Comparison of ENCODE assay signal across 25 mouse cellular contexts in the genomic region with DNA sequence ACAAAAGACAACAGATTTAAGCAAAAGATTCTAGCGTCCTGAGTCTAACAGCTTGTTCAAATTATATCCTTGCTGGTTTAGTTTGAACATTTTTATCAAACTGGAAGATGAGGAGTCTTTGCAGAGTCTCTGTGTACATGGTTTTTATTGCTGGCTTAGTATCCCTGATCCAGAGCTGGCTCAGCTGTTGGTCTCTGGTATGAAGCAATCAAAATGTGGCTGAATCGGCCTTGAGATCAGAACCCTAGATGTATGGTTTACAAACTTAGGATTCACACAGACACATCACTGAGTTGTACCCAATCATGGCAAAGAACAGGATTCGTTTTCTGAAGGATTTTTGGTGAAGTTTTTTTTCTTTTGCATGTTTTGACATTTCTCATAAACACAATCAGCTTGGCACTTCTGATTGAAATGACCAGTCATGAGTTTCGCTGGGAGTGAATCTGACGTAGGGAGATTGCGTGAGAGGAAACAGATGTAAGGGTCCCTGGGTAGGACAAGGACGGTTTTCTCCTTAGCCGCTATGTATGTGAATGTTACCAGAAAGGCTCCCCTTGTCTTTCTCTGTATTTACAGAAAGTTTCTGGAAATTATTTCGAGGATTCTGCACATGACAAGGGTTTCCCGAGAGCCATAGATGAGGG.
DNase-seq lines count a peak whose midpoint lies in the region; ATAC-seq and TF ChIP-seq lines count a peak whose summit lies in the region.
"Had no signal": no experiment of that assay in that cellular context is flagged by ENCODE, and none has a peak within 500 bp of the region (broad histone marks: within the 10 kb centered on the region; RNA-seq: fewer than 3 reads in every experiment).

No protein-coding gene starts in this region.

- peak; percentile 10 for DNase-seq in forebrain, embryonic 11.5 days (ENCODE audit: low spot score)
- DNase-seq in lung, embryonic 14.5 days = peak; percentile 66
- DNase-seq in lung, postnatal 4 days = no peak
- peak; percentile 58 for DNase-seq in lung, postnatal 0 days (ENCODE audit: low spot score)
- no peak for DNase-seq in lung, postnatal 14 days
- no peak for DNase-seq in stomach, postnatal 0 days (ENCODE audit: low spot score)
- DNase-seq in frontal cortex, postnatal 36 days (ENCODE audit: low spot score in 2 of 2) = no peak
- DNase-seq: adrenal gland, postnatal 10 days; adrenal gland, postnatal 36 days; B cell, adult 2 months; cerebellum, adult 18-20 months; cerebellum, adult 9-10 months; cerebellum, postnatal 25 days; gastrocnemius, postnatal 14 days; heart, adult 2 months had no signal

- no peak overlapping the region for H3K9ac ChIP-seq in forebrain, embryonic 11.5 days (ENCODE audit: low read length)
- H3K9ac ChIP-seq in forebrain, embryonic 15.5 days (replicated peaks) = no peak overlapping the region
- no peak overlapping the region for H3K9ac ChIP-seq in lung, embryonic 14.5 days
- no peak overlapping the region for H3K9ac ChIP-seq in lung, postnatal 0 days (replicated peaks; ENCODE audit: low read depth)
- H3K9ac ChIP-seq in stomach, postnatal 0 days (ENCODE audit: low read length) = no peak overlapping the region
- H3K9ac ChIP-seq: embryonic facial prominence, embryonic 13.5 days; hindbrain, embryonic 12.5 days; hindbrain, embryonic 15.5 days had no signal

- ATAC-seq in forebrain, embryonic 11.5 days (replicated peaks; ENCODE audit: low FRiP score) = no peak
- ATAC-seq in forebrain, embryonic 15.5 days (replicated peaks) = no peak
- ATAC-seq in lung, embryonic 14.5 days (ENCODE audit: insufficient read depth) = peak; percentile 70
- ATAC-seq in lung, postnatal 0 days = peak; percentile 72
- no peak for ATAC-seq in stomach, postnatal 0 days (ENCODE audit: low FRiP score, low TSS enrichment)
- ATAC-seq: forebrain, embryonic 14.5 days; Patski had no signal

- H3K4me1 ChIP-seq in forebrain, embryonic 11.5 days (replicated peaks; ENCODE audit: control insufficient read depth, insufficient read depth, low read length) = no peaks in the 10 kb centered on the region
- no peaks in the 10 kb centered on the region for H3K4me1 ChIP-seq in forebrain, embryonic 15.5 days
- no peaks in the 10 kb centered on the region; the same call in 1 of the 2 replicates for H3K4me1 ChIP-seq in lung, embryonic 14.5 days (ENCODE audit: insufficient read depth)
- no peaks in the 10 kb centered on the region for H3K4me1 ChIP-seq in lung, postnatal 0 days (ENCODE audit: insufficient read depth, low read depth, low read length)
- no peaks in the 10 kb centered on the region for H3K4me1 ChIP-seq in stomach, postnatal 0 days (replicated peaks; ENCODE audit: control insufficient read depth, insufficient read depth)

- H3K9me3 ChIP-seq in forebrain, embryonic 11.5 days (ENCODE audit: control insufficient read depth, low read length) = no peaks in the 10 kb centered on the region
- no peaks in the 10 kb centered on the region for H3K9me3 ChIP-seq in forebrain, embryonic 15.5 days
- no peaks in the 10 kb centered on the region for H3K9me3 ChIP-seq in lung, embryonic 14.5 days (ENCODE audit: low read depth, low read length)
- H3K9me3 ChIP-seq in lung, postnatal 0 days (ENCODE audit: low read length) = no peaks in the 10 kb centered on the region
- H3K9me3 ChIP-seq in stomach, postnatal 0 days (ENCODE audit: control insufficient read depth, low read length) = no peaks in the 10 kb centered on the region
- H3K9me3 ChIP-seq: embryonic facial prominence, embryonic 13.5 days; forebrain, embryonic 10.5 days; heart, embryonic 10.5 days; hindbrain, embryonic 12.5 days; hindbrain, embryonic 15.5 days had no signal

- no peak for TF ChIP-seq CTCF in lung, embryonic 14.5 days (IDR thresholded peaks at IDR 0.05; ENCODE audit: low read depth)
- no peak for TF ChIP-seq CTCF in lung, postnatal 0 days (IDR thresholded peaks at IDR 0.05)
- TF ChIP-seq CTCF in stomach, postnatal 0 days (IDR thresholded peaks at IDR 0.05; ENCODE audit: low read depth) = no peak

- 0 out of 2 replicates have a peak, but pooled peaks have one; percentile 13 for TF ChIP-seq EP300 in lung, postnatal 0 days (IDR thresholded peaks at IDR 0.05)
- no peak for TF ChIP-seq EP300 in stomach, postnatal 0 days (optimal IDR thresholded peaks at IDR 0.05)

- H3K27me3 ChIP-seq in forebrain, embryonic 11.5 days (ENCODE audit: control insufficient read depth, insufficient read depth, low read length) = no peaks in the 10 kb centered on the region
- H3K27me3 ChIP-seq in forebrain, embryonic 15.5 days = no peaks in the 10 kb centered on the region
- H3K27me3 ChIP-seq in lung, embryonic 14.5 days (ENCODE audit: insufficient read depth, low read length) = no peaks in the 10 kb centered on the region
- H3K27me3 ChIP-seq in lung, postnatal 0 days (replicated peaks; ENCODE audit: insufficient read depth, low read length) = no peaks in the 10 kb centered on the region
- no peaks in the 10 kb centered on the region for H3K27me3 ChIP-seq in stomach, postnatal 0 days (ENCODE audit: control insufficient read depth, insufficient read depth, low read length)
- H3K27me3 ChIP-seq: CH12.LX; embryonic facial prominence, embryonic 13.5 days; hindbrain, embryonic 12.5 days; hindbrain, embryonic 15.5 days; Patski had no signal

- H3K4me2 ChIP-seq in forebrain, embryonic 11.5 days (ENCODE audit: low read depth, low read length, severe bottlenecking) = no peak overlapping the region
- no peak overlapping the region for H3K4me2 ChIP-seq in forebrain, embryonic 15.5 days (replicated peaks)
- H3K4me2 ChIP-seq in lung, embryonic 14.5 days = no peak overlapping the region
- no peak overlapping the region for H3K4me2 ChIP-seq in lung, postnatal 0 days (replicated peaks; ENCODE audit: low read depth, low read length)
- H3K4me2 ChIP-seq in stomach, postnatal 0 days (replicated peaks; ENCODE audit: low read depth) = no peak overlapping the region
- H3K4me2 ChIP-seq: embryonic facial prominence, embryonic 13.5 days; hindbrain, embryonic 12.5 days; hindbrain, embryonic 15.5 days had no signal

- no peak overlapping the region for H3K4me3 ChIP-seq in forebrain, embryonic 11.5 days (ENCODE audit: low read depth, low read length)
- H3K4me3 ChIP-seq in forebrain, embryonic 15.5 days = no peak overlapping the region
- H3K4me3 ChIP-seq in lung, embryonic 14.5 days (ENCODE audit: low read depth, low read length) = no peak overlapping the region
- H3K4me3 ChIP-seq in lung, postnatal 0 days (ENCODE audit: low read depth, low read length) = no peak overlapping the region
- H3K4me3 ChIP-seq in stomach, postnatal 0 days (ENCODE audit: low read depth, low read length) = no peak overlapping the region
- H3K4me3 ChIP-seq: embryonic facial prominence, embryonic 13.5 days; forebrain, embryonic 10.5 days; heart, adult 2 months; heart, embryonic 10.5 days; hindbrain, embryonic 12.5 days; hindbrain, embryonic 15.5 days had no signal

- no peak overlapping the region for H3K27ac ChIP-seq in forebrain, embryonic 11.5 days (ENCODE audit: low read depth, low read length)
- no peak overlapping the region for H3K27ac ChIP-seq in forebrain, embryonic 15.5 days (replicated peaks)
- no peak overlapping the region for H3K27ac ChIP-seq in lung, embryonic 14.5 days (ENCODE audit: low read depth)
- no peak overlapping the region for H3K27ac ChIP-seq in lung, postnatal 0 days (ENCODE audit: low read length)
- H3K27ac ChIP-seq in stomach, postnatal 0 days (replicated peaks) = peak overlapping the region; percentile 40; the same call in 1 of the 2 replicates
- H3K27ac ChIP-seq: embryonic facial prominence, embryonic 13.5 days; forebrain, embryonic 10.5 days; heart, adult 2 months; heart, embryonic 10.5 days; hindbrain, embryonic 12.5 days; hindbrain, embryonic 15.5 days had no signal

- no peaks in the 10 kb centered on the region for H3K36me3 ChIP-seq in forebrain, embryonic 11.5 days (ENCODE audit: control insufficient read depth, insufficient read depth, low read length)
- H3K36me3 ChIP-seq in forebrain, embryonic 15.5 days = no peaks in the 10 kb centered on the region
- H3K36me3 ChIP-seq in lung, embryonic 14.5 days (ENCODE audit: insufficient read depth) = no peaks in the 10 kb centered on the region
- H3K36me3 ChIP-seq in lung, postnatal 0 days (ENCODE audit: insufficient read depth, low read length) = no peaks in the 10 kb centered on the region
- H3K36me3 ChIP-seq in stomach, postnatal 0 days (ENCODE audit: control insufficient read depth, insufficient read depth, low read length) = no peaks in the 10 kb centered on the region
- H3K36me3 ChIP-seq: embryonic facial prominence, embryonic 13.5 days; forebrain, embryonic 10.5 days; G1E; heart, embryonic 10.5 days; hindbrain, embryonic 12.5 days; hindbrain, embryonic 15.5 days had no signal

- 90% methylated on average over 10 of the region's 10 CpGs for WGBS in forebrain, embryonic 11.5 days
- 92% methylated on average over 10 of the region's 10 CpGs for WGBS in forebrain, embryonic 15.5 days
- 50% methylated on average over 10 of the region's 10 CpGs for WGBS in lung, embryonic 14.5 days
- 55% methylated on average over 10 of the region's 10 CpGs for WGBS in lung, postnatal 0 days
- WGBS in stomach, postnatal 0 days = 63% methylated on average over 10 of the region's 10 CpGs

Comparison
In these comparisons a context has a peak if more than half of its experiments do, and no peak if none do; other contexts are left out.
1. DNase-seq: peak in forebrain, embryonic 11.5 days (single experiment), lung, embryonic 14.5 days (single experiment) and lung, postnatal 0 days (single experiment); none in lung, postnatal 4 days (0 of 2), lung, postnatal 14 days (single experiment), stomach, postnatal 0 days (single experiment) and frontal cortex, postnatal 36 days (0 of 2).
2. ATAC-seq: peak in lung, embryonic 14.5 days (single experiment) and lung, postnatal 0 days (single experiment); none in forebrain, embryonic 11.5 days (single experiment), forebrain, embryonic 15.5 days (single experiment) and stomach, postnatal 0 days (single experiment).